Mouse (Mus musculus): ENCODE measurements around the gene Pcsk4. TPM values are rescaled to one million over a fixed set of nuclear protein-coding genes. Genes with fewer than 3 reads are reported as not detected.

Pcsk4 gene
- polyA plus RNA-seq, 1 experiment from 2014 or later, result 5.6 TPM

- Histone ChIP-seq H3K27me3 (ENCODE audit: insufficient read depth, low read length) (peaks cover 79% of the 10 kb centered on the region), H3K4me2 (ENCODE audit: low read depth, low read length) (no peak overlapping the region), H3K9ac (replicated peaks) (no peak overlapping the region), H3K27ac (ENCODE audit: low read depth) (no peak overlapping the region), H3K4me3 (ENCODE audit: low read depth, low read length) (no peak overlapping the region), H3K4me1 (ENCODE audit: insufficient read depth) (peaks cover 15% of the 10 kb centered on the region), H3K36me3 (replicated peaks; ENCODE audit: insufficient read depth, low read length) (no peaks in the 10 kb centered on the region), H3K9me3 (ENCODE audit: low read length) (no peaks in the 10 kb centered on the region)
- no peak for ATAC-seq
- no peak for TF ChIP-seq EP300 (IDR thresholded peaks at IDR 0.05; ENCODE audit: low read depth)
- no peak for TF ChIP-seq CTCF (IDR thresholded peaks at IDR 0.05; ENCODE audit: low read depth)
- no peak for DNase-seq
- WGBS (ENCODE audit: insufficient replicate concordance), result 37% methylated on average over 11 of the region's 11 CpGs
Observed at GRCm38 (mm10) chr10:80300672-80301181, 28.6 kb downstream of the Pcsk4 start.

- H3K4me2 ChIP-seq (ENCODE audit: low read depth, low read length), result no peak overlapping the region
- ATAC-seq (no peak), DNase-seq (no peak)
- H3K27me3 ChIP-seq (ENCODE audit: insufficient read depth, low read length), result peaks cover 70% of the 10 kb centered on the region
- H3K4me1 ChIP-seq (ENCODE audit: insufficient read depth), result peaks cover 18% of the 10 kb centered on the region
- H3K36me3 ChIP-seq (replicated peaks; ENCODE audit: insufficient read depth, low read length), result no peaks in the 10 kb centered on the region
- H3K9ac ChIP-seq (replicated peaks), result no peak overlapping the region
- no peak for TF ChIP-seq CTCF (IDR thresholded peaks at IDR 0.05; ENCODE audit: low read depth)
- no peak for TF ChIP-seq EP300 (IDR thresholded peaks at IDR 0.05; ENCODE audit: low read depth)
- H3K4me3 ChIP-seq (ENCODE audit: low read depth, low read length), result no peak overlapping the region
- H3K9me3 ChIP-seq (ENCODE audit: low read length), result no peaks in the 10 kb centered on the region
- H3K27ac ChIP-seq (ENCODE audit: low read depth), result no peak overlapping the region
- 50% methylated on average over 10 of the region's 10 CpGs for WGBS (ENCODE audit: insufficient replicate concordance)
Observed at GRCm38 (mm10) chr10:80299824-80300223, 29.5 kb downstream of the Pcsk4 start.

GRCm38 (mm10) chr10:80299301-80299700 lies 30.0 kb downstream of the Pcsk4 start:
- Histone ChIP-seq H3K4me3 (ENCODE audit: low read depth, low read length) (no peak overlapping the region), H3K4me2 (ENCODE audit: low read depth, low read length) (no peak overlapping the region), H3K36me3 (replicated peaks; ENCODE audit: insufficient read depth, low read length) (peaks cover 5% of the 10 kb centered on the region), H3K27me3 (ENCODE audit: insufficient read depth, low read length) (peaks cover 65% of the 10 kb centered on the region), H3K4me1 (ENCODE audit: insufficient read depth) (peaks cover 16% of the 10 kb centered on the region), H3K9me3 (ENCODE audit: low read length) (no peaks in the 10 kb centered on the region), H3K27ac (ENCODE audit: low read depth) (no peak overlapping the region), H3K9ac (replicated peaks) (no peak overlapping the region)
- ATAC-seq, result no peak
- 16% methylated on average over 14 of the region's 15 CpGs for WGBS (ENCODE audit: insufficient replicate concordance)
- no peak for DNase-seq
- no peak for TF ChIP-seq EP300 (IDR thresholded peaks at IDR 0.05; ENCODE audit: low read depth)
- no peak for TF ChIP-seq CTCF (IDR thresholded peaks at IDR 0.05; ENCODE audit: low read depth)

- Histone ChIP-seq H3K27me3 (ENCODE audit: insufficient read depth, low read length) (peaks cover 61% of the 10 kb centered on the region), H3K36me3 (replicated peaks; ENCODE audit: insufficient read depth, low read length) (peaks cover 11% of the 10 kb centered on the region), H3K4me1 (ENCODE audit: insufficient read depth) (peaks cover 16% of the 10 kb centered on the region), H3K27ac (ENCODE audit: low read depth) (no peak overlapping the region), H3K9me3 (ENCODE audit: low read length) (no peaks in the 10 kb centered on the region), H3K9ac (replicated peaks) (no peak overlapping the region), H3K4me2 (ENCODE audit: low read depth, low read length) (no peak overlapping the region), H3K4me3 (ENCODE audit: low read depth, low read length) (no peak overlapping the region)
- ATAC-seq (no peak), DNase-seq (no peak)
- WGBS (ENCODE audit: insufficient replicate concordance), result 8% methylated on average over 26 of the region's 26 CpGs
- no peak for TF ChIP-seq EP300 (IDR thresholded peaks at IDR 0.05; ENCODE audit: low read depth)
- no peak for TF ChIP-seq CTCF (IDR thresholded peaks at IDR 0.05; ENCODE audit: low read depth)
Observed at GRCm38 (mm10) chr10:80298571-80299281, 30.6 kb downstream of the Pcsk4 start.

- no peak overlapping the region for H3K27ac ChIP-seq (ENCODE audit: low read depth)
- no peak overlapping the region for H3K4me2 ChIP-seq (ENCODE audit: low read depth, low read length)
- DNase-seq (no peak), ATAC-seq (no peak)
- peaks cover 11% of the 10 kb centered on the region for H3K36me3 ChIP-seq (replicated peaks; ENCODE audit: insufficient read depth, low read length)
- TF ChIP-seq CTCF (IDR thresholded peaks at IDR 0.05; ENCODE audit: low read depth) (no peak), EP300 (IDR thresholded peaks at IDR 0.05; ENCODE audit: low read depth) (no peak)
- H3K27me3 ChIP-seq (ENCODE audit: insufficient read depth, low read length), result peaks cover 59% of the 10 kb centered on the region
- H3K9ac ChIP-seq (replicated peaks), result no peak overlapping the region
- H3K9me3 ChIP-seq (ENCODE audit: low read length), result no peaks in the 10 kb centered on the region
- peaks cover 23% of the 10 kb centered on the region for H3K4me1 ChIP-seq (ENCODE audit: insufficient read depth)
- H3K4me3 ChIP-seq (ENCODE audit: low read depth, low read length), result no peak overlapping the region
- 54% methylated on average over 8 of the region's 8 CpGs for WGBS (ENCODE audit: insufficient replicate concordance)
Observed at GRCm38 (mm10) chr10:80297526-80298133, 31.7 kb downstream of the Pcsk4 start.

GRCm38 (mm10) chr10:80296824-80297223 lies 32.5 kb downstream of the Pcsk4 start:
- H3K27me3 ChIP-seq (ENCODE audit: insufficient read depth, low read length), result peaks cover 56% of the 10 kb centered on the region
- no peaks in the 10 kb centered on the region for H3K9me3 ChIP-seq (ENCODE audit: low read length)
- WGBS (ENCODE audit: insufficient replicate concordance), result 78% methylated on average over 5 of the region's 5 CpGs
- H3K4me2 ChIP-seq (ENCODE audit: low read depth, low read length), result no peak overlapping the region
- H3K9ac ChIP-seq (replicated peaks), result no peak overlapping the region
- no peak overlapping the region for H3K4me3 ChIP-seq (ENCODE audit: low read depth, low read length)
- peaks cover 18% of the 10 kb centered on the region for H3K4me1 ChIP-seq (ENCODE audit: insufficient read depth)
- ATAC-seq (no peak), DNase-seq (no peak)
- peaks cover 11% of the 10 kb centered on the region for H3K36me3 ChIP-seq (replicated peaks; ENCODE audit: insufficient read depth, low read length)
- no peak overlapping the region for H3K27ac ChIP-seq (ENCODE audit: low read depth)
- no peak for TF ChIP-seq EP300 (IDR thresholded peaks at IDR 0.05; ENCODE audit: low read depth)
- TF ChIP-seq CTCF (IDR thresholded peaks at IDR 0.05; ENCODE audit: low read depth), result no peak
